Mouse (Mus musculus) testis, adult 2 months (tissue): ENCODE results near the gene Myo1d. TPM values are rescaled to one million over a fixed set of nuclear protein-coding genes. Genes with fewer than 3 reads are reported as not detected.
A peak's percentile ranks its signal among the peaks of the same experiment; 100 is the strongest.

Experiments used
- H3K27ac ChIP-seq: fragments of 200-500 bp; 2 replicates; pipeline ENCODE4 v1.5.1; 2012; ENCODE audit warnings: low read depth, low read length; ENCODE audit not compliant: control insufficient read depth, insufficient read depth
- H3K27me3 ChIP-seq: fragments of 200-500 bp; 2 replicates; pipeline ENCODE4 v1.6.1; 2012; ENCODE audit warnings: mild to moderate bottlenecking, low read length, moderate library complexity; ENCODE audit not compliant: control insufficient read depth, insufficient read depth
- H3K36me3 ChIP-seq: fragments of 200-500 bp; 2 replicates; pipeline ENCODE4 v1.6.1; 2012; ENCODE audit warnings: mild to moderate bottlenecking, low read length; ENCODE audit not compliant: control insufficient read depth, insufficient read depth
- H3K4me1 ChIP-seq: fragments of 200-500 bp; 2 replicates; pipeline ENCODE4 v1.6.1; 2012; ENCODE audit warnings: low read length; ENCODE audit not compliant: control insufficient read depth, insufficient read depth
- H3K4me3 ChIP-seq: fragments of 200-500 bp; 2 replicates; pipeline ENCODE4 v1.5.1; 2012; ENCODE audit warnings: low read depth, mild to moderate bottlenecking, low read length, moderate library complexity, mixed read lengths; ENCODE audit not compliant: control insufficient read depth
- CTCF ChIP-seq: fragments of 200-500 bp; IDR thresholded peaks from 2 replicates; pipeline ENCODE4 v1.5.1; 2012; ENCODE audit warnings: low read depth, mild to moderate bottlenecking, inconsistent platforms, low read length, moderate library complexity; ENCODE audit not compliant: control insufficient read depth, insufficient read depth, insufficient replicate concordance
- POLR2A ChIP-seq: fragments of 200-500 bp; IDR thresholded peaks from 2 replicates; pipeline ENCODE4 v1.6.1; 2012; ENCODE audit warnings: low read depth, mild to moderate bottlenecking, inconsistent platforms, low read length, moderate library complexity; ENCODE audit not compliant: control insufficient read depth
- polyA plus RNA-seq: library from polyadenylated mRNA; depleted of rRNA; stranded (reverse); fragments of >200 nt; gene quantifications from 2 replicates; pipeline ENCODE4 v1.2.3, GENCODE M21; 2012

Myo1d gene
- polyA plus RNA-seq, 1 experiment: 4.6 TPM

- Histone ChIP-seq H3K27me3 (no peaks in the 10 kb centered on the region), H3K36me3 (no peaks in the 10 kb centered on the region), H3K4me1 (peaks cover 3% of the 10 kb centered on the region), H3K27ac (no peak overlapping the region), H3K4me3 (no peak overlapping the region)
- TF ChIP-seq POLR2A: no peak
- no peak for TF ChIP-seq CTCF
These were observed 1.7 kb upstream of the Myo1d start for GRCm38 (mm10) chr11:80781535-80781934.

DNA sequence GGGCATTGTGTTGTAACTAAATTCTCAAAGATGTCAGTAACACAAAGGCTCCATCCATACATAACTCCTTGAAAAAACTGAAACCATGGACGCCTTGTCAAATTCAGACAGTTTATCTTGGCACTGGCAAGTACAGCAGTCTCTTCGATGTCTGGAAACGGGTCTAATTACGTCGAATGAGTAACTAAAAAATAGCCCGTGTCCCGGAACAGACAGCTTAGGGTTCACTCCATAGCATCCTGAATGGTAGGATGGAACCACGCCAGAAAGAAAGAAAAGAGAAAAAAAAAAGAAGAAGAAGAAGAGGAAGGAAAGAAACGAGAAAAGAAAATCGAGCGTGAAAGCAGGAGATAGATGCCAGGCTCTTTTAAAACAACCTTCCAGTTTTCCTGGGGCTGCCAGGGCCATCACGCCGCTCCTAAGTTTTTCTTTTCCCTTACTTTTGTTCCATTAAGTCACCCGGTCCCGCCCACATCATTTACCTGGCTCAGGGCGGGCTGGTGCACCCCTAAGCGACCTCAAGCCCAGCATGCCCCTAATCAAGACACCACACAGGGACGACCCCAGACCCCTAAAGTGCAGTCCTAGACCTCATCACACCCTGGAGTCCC is 804 bp downstream of the Myo1d start:
- Histone ChIP-seq H3K4me1 (peaks cover 3% of the 10 kb centered on the region), H3K27ac (no peak overlapping the region; the same call in 1 of the 2 replicates)
- no peak for TF ChIP-seq POLR2A
- no peak for TF ChIP-seq CTCF

GRCm38 (mm10) chr11:80778157-80778556 is 1.7 kb downstream of the Myo1d start:
- Histone ChIP-seq H3K4me1 (peaks cover 3% of the 10 kb centered on the region), H3K27me3 (no peaks in the 10 kb centered on the region), H3K27ac (no peak overlapping the region), H3K36me3 (no peaks in the 10 kb centered on the region), H3K4me3 (no peak overlapping the region)
- TF ChIP-seq CTCF (no peak), POLR2A (no peak)

More for the DNA sequence above, 804 bp downstream of the Myo1d start:
- Histone ChIP-seq H3K36me3 (no peaks in the 10 kb centered on the region), H3K4me3 (peak overlapping the region; percentile 86), H3K27me3 (no peaks in the 10 kb centered on the region)

DNA sequence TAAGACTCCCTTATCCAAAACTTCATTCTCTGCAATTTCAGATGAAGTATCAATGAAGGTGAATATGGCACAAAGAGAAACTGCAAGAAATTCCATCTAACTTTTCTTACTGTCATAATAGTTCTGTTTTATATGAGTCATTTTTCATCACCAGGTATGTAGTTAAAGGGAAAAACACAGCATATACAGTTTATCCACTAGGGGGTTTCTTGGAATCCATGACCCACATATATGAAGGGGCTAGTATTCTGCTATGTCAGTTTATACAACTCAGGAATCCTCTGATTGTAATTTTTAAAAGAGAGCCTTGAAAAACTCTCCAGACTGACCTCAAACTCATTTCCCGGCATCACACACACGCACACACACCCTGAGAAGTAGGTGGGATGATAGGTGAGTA is 2.1 kb downstream of the Myo1d start:
- Histone ChIP-seq H3K36me3 (no peaks in the 10 kb centered on the region), H3K27ac (no peak overlapping the region), H3K27me3 (no peaks in the 10 kb centered on the region), H3K4me1 (peaks cover 3% of the 10 kb centered on the region), H3K4me3 (no peak overlapping the region)
- no peak for TF ChIP-seq POLR2A
- TF ChIP-seq CTCF: no peak

- Histone ChIP-seq H3K36me3 (no peaks in the 10 kb centered on the region), H3K27me3 (no peaks in the 10 kb centered on the region), H3K4me1 (peaks cover 5% of the 10 kb centered on the region), H3K4me3 (no peak overlapping the region), H3K27ac (no peak overlapping the region)
- TF ChIP-seq POLR2A: no peak
- TF ChIP-seq CTCF: no peak
These were observed 4.3 kb downstream of the Myo1d start for GRCm38 (mm10) chr11:80775535-80775934.

DNA sequence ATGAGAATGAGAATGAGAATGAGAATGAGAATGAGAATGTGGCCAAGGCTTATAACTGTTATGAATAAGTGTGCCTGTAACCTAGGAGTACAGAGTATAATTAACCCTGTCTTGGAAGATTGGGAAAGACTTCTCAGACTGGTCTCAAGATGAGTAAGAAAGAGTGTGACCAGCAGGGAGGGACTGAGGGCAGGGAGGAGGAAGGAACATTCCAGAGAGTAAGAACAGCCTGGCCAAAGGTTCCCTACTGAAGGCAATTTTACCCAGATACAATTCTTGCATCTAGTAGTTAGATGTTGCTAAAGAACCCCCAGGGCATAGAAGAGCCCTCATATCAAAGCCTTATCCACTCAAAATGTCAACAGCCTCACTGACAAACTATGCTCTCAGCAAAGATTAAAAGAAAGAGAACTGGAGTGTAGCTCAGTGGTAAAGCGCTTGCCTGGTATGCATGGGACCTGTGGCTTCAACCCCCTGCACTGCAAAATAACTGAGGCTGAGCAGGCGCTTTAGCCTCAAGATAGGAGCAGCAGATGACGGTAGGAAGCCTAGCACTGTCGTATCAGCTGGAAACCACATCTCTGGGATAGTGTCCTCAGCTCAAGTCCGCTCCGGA is 7.1 kb downstream of the Myo1d start:
- Histone ChIP-seq H3K4me1 (peaks cover 2% of the 10 kb centered on the region; the same call in 1 of the 2 replicates), H3K27ac (no peak overlapping the region), H3K27me3 (no peaks in the 10 kb centered on the region), H3K4me3 (no peak overlapping the region), H3K36me3 (no peaks in the 10 kb centered on the region)
- TF ChIP-seq POLR2A (no peak), CTCF (no peak)

DNA sequence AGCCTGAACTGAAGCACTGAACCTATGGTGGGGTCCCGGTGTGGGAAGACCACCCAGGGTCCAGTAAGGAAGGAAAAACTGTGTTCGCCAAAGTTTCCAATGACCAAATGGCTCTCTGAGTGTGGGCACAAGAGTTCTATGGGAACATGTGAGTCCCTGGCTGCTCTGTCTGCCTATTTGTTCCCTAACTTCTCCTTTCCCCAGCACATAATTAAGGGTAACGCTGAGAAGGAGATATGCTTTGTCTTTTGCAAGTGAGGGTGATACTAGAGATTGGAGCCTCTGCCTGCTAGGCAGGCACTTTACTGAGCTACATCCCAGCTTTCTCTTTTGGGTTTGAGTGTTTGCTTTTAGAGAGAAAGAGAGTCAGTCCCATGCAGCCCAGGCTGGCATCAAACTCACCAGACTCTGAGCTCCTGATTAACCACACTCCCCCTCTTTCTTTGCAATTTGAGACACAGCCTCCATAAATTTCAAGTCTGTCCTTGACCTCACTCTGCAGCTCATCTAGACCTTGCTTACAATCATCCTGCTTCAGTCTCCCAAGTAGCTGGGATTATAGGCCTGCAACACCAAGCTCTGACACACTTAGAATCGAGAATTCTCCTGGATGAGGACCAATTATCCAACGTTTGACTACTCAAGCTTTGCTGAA is 8.1 kb downstream of the Myo1d start:
- H3K36me3 ChIP-seq: no peaks in the 10 kb centered on the region
- no peaks in the 10 kb centered on the region for H3K27me3 ChIP-seq
- H3K4me1 ChIP-seq: peaks cover 3% of the 10 kb centered on the region; the same call in 1 of the 2 replicates
- H3K27ac ChIP-seq: peak overlapping the region; percentile 70; the same call in 1 of the 2 replicates
- TF ChIP-seq POLR2A (no peak), CTCF (no peak)
- no peak overlapping the region for H3K4me3 ChIP-seq

GRCm38 (mm10) chr11:80771186-80771585 is 8.6 kb downstream of the Myo1d start:
- H3K27me3 ChIP-seq: no peaks in the 10 kb centered on the region
- no peaks in the 10 kb centered on the region for H3K36me3 ChIP-seq
- peaks cover 3% of the 10 kb centered on the region; the same call in 1 of the 2 replicates for H3K4me1 ChIP-seq
- TF ChIP-seq POLR2A: no peak
- TF ChIP-seq CTCF: no peak
- no peak overlapping the region for H3K4me3 ChIP-seq
- peak overlapping the region; percentile 70 for H3K27ac ChIP-seq
